Mouse (Mus musculus): ENCODE results near the gene Ndufb8. TPM values are rescaled to one million over a fixed set of nuclear protein-coding genes. Genes with fewer than 3 reads are reported as not detected.

Gene Ndufb8
- polyA plus RNA-seq, 1 experiment from 2014 or later = 424 TPM

GRCm38 (mm10) chr19:44545321-44546041 is 9.8 kb downstream of the Ndufb8 start, which contains the start of gene Sec31b:
Sec31b (minus strand) TSS chr19:44545864.
- Histone ChIP-seq H3K4me3 (ENCODE audit: low read depth, low read length) (peak within 1 kb of the TSS; percentile 40), H3K4me1 (replicated peaks; ENCODE audit: control insufficient read depth, insufficient read depth, low read length) (peaks cover 6% of the 10 kb centered on the region; the same call in 1 of the 2 replicates), H3K27me3 (ENCODE audit: control insufficient read depth, insufficient read depth, low read length) (peaks cover 14% of the 10 kb centered on the region), H3K4me2 (ENCODE audit: low read depth, low read length, severe bottlenecking) (peak within 1 kb of the TSS; percentile 74), H3K9ac (ENCODE audit: low read length) (peak within 1 kb of the TSS; percentile 51), H3K27ac (ENCODE audit: low read depth, low read length) (no peak within 1 kb of the TSS), H3K36me3 (ENCODE audit: control insufficient read depth, insufficient read depth, low read length) (peaks cover 8% of the 10 kb centered on the region), H3K9me3 (ENCODE audit: control insufficient read depth, low read length) (no peaks in the 10 kb centered on the region; the same call in 1 of the 2 replicates)
- ATAC-seq (replicated peaks; ENCODE audit: low FRiP score) = 0 out of 2 replicates have a peak, but pooled peaks have one; percentile 27
- WGBS = under 1% methylated on average over 44 of the region's 47 CpGs
- peak; percentile 69 for DNase-seq (ENCODE audit: low spot score)

DNA sequence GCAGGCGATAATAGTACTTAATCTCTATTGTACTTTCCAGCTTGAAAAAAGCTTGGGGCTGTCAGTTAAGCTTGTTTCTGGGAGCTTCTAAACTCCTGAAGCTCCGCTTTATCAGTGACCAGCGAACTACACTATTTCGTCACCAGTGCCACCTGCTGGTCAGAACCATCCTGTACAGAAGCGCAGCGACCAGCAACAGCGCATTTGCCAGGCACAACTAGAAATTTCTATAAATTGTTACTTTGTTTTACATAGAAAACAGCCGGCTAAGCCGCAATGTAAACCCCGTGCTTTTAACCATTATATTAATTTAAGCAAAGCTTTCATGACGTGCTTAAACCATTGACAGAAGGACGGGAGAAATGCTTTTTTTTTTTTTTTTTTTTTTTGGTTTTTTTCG is 10.5 kb downstream of the Ndufb8 start:
- Histone ChIP-seq H3K27ac (ENCODE audit: low read depth, low read length) (no peak overlapping the region), H3K9me3 (ENCODE audit: control insufficient read depth, low read length) (no peaks in the 10 kb centered on the region; the same call in 1 of the 2 replicates), H3K4me3 (ENCODE audit: low read depth, low read length) (no peak overlapping the region; the same call in 1 of the 2 replicates), H3K27me3 (ENCODE audit: control insufficient read depth, insufficient read depth, low read length) (peaks cover 14% of the 10 kb centered on the region), H3K9ac (ENCODE audit: low read length) (no peak overlapping the region), H3K4me1 (replicated peaks; ENCODE audit: control insufficient read depth, insufficient read depth, low read length) (peaks cover 6% of the 10 kb centered on the region; the same call in 1 of the 2 replicates), H3K36me3 (ENCODE audit: control insufficient read depth, insufficient read depth, low read length) (peaks cover 2% of the 10 kb centered on the region), H3K4me2 (ENCODE audit: low read depth, low read length, severe bottlenecking) (peak overlapping the region; percentile 74; the same call in 1 of the 2 replicates)
- DNase-seq (ENCODE audit: low spot score) (peak; percentile 89), ATAC-seq (replicated peaks; ENCODE audit: low FRiP score) (no peak)
- WGBS = 3% methylated on average over 13 of the region's 13 CpGs

GRCm38 (mm10) chr19:44544372-44544771 is 10.9 kb downstream of the Ndufb8 start:
- peaks cover 14% of the 10 kb centered on the region for H3K27me3 ChIP-seq (ENCODE audit: control insufficient read depth, insufficient read depth, low read length)
- H3K4me3 ChIP-seq (ENCODE audit: low read depth, low read length) = no peak overlapping the region
- H3K9me3 ChIP-seq (ENCODE audit: control insufficient read depth, low read length) = no peaks in the 10 kb centered on the region; the same call in 1 of the 2 replicates
- peaks cover 6% of the 10 kb centered on the region; the same call in 1 of the 2 replicates for H3K4me1 ChIP-seq (replicated peaks; ENCODE audit: control insufficient read depth, insufficient read depth, low read length)
- no peak overlapping the region for H3K27ac ChIP-seq (ENCODE audit: low read depth, low read length)
- ATAC-seq (replicated peaks; ENCODE audit: low FRiP score) (no peak), DNase-seq (ENCODE audit: low spot score) (peak; percentile 51)
- H3K4me2 ChIP-seq (ENCODE audit: low read depth, low read length, severe bottlenecking) = no peak overlapping the region
- H3K9ac ChIP-seq (ENCODE audit: low read length) = no peak overlapping the region
- no peaks in the 10 kb centered on the region for H3K36me3 ChIP-seq (ENCODE audit: control insufficient read depth, insufficient read depth, low read length)
- 56% methylated on average over 10 of the region's 10 CpGs for WGBS

GRCm38 (mm10) chr19:44542694-44543178 is 12.5 kb downstream of the Ndufb8 start:
- 94% methylated on average over 8 of the region's 8 CpGs for WGBS
- H3K27ac ChIP-seq (ENCODE audit: low read depth, low read length) = no peak overlapping the region
- DNase-seq (ENCODE audit: low spot score) = peak; percentile 45
- H3K27me3 ChIP-seq (ENCODE audit: control insufficient read depth, insufficient read depth, low read length) = peaks cover 14% of the 10 kb centered on the region
- H3K9me3 ChIP-seq (ENCODE audit: control insufficient read depth, low read length) = no peaks in the 10 kb centered on the region; the same call in 1 of the 2 replicates
- H3K4me1 ChIP-seq (replicated peaks; ENCODE audit: control insufficient read depth, insufficient read depth, low read length) = peaks cover 6% of the 10 kb centered on the region; the same call in 1 of the 2 replicates
- no peaks in the 10 kb centered on the region for H3K36me3 ChIP-seq (ENCODE audit: control insufficient read depth, insufficient read depth, low read length)
- H3K4me2 ChIP-seq (ENCODE audit: low read depth, low read length, severe bottlenecking) = no peak overlapping the region
- no peak overlapping the region for H3K4me3 ChIP-seq (ENCODE audit: low read depth, low read length)
- no peak for ATAC-seq (replicated peaks; ENCODE audit: low FRiP score)
- no peak overlapping the region for H3K9ac ChIP-seq (ENCODE audit: low read length)

DNA sequence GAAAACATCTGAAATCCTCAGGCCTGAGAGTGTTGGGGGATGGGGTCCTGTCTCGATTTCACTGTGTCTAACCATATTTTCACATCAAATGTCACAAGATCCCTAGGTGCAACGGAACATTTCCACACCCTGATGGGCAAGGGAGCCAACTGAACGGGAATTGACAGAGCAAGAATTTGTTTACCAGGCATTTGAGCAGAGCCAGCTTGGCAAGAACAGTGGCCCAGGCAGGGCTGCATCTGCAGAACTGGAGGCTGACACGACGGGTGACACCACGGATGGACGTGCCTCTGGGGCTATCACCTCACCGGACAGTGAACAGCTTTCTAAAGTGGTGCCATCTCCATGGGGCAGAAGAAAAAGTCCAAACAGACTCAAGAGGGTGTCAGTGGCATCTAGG is 17.8 kb downstream of the Ndufb8 start:
- ATAC-seq (replicated peaks; ENCODE audit: low FRiP score) (no peak), DNase-seq (ENCODE audit: low spot score) (peak; percentile 37)
- Histone ChIP-seq H3K4me2 (ENCODE audit: low read depth, low read length, severe bottlenecking) (no peak overlapping the region), H3K27ac (ENCODE audit: low read depth, low read length) (no peak overlapping the region), H3K36me3 (ENCODE audit: control insufficient read depth, insufficient read depth, low read length) (no peaks in the 10 kb centered on the region), H3K27me3 (ENCODE audit: control insufficient read depth, insufficient read depth, low read length) (peaks cover 2% of the 10 kb centered on the region; the same call in 1 of the 2 replicates), H3K4me1 (replicated peaks; ENCODE audit: control insufficient read depth, insufficient read depth, low read length) (no peaks in the 10 kb centered on the region), H3K9ac (ENCODE audit: low read length) (no peak overlapping the region), H3K4me3 (ENCODE audit: low read depth, low read length) (no peak overlapping the region), H3K9me3 (ENCODE audit: control insufficient read depth, low read length) (no peaks in the 10 kb centered on the region; the same call in 1 of the 2 replicates)
- 88% methylated on average over 8 of the region's 8 CpGs for WGBS

- WGBS = 38% methylated on average over 3 of the region's 3 CpGs
- H3K27me3 ChIP-seq (ENCODE audit: control insufficient read depth, insufficient read depth, low read length) = peaks cover 9% of the 10 kb centered on the region; the same call in 1 of the 2 replicates
These were observed 19.9 kb downstream of the Ndufb8 start for GRCm38 (mm10) chr19:44535376-44535775.

DNA sequence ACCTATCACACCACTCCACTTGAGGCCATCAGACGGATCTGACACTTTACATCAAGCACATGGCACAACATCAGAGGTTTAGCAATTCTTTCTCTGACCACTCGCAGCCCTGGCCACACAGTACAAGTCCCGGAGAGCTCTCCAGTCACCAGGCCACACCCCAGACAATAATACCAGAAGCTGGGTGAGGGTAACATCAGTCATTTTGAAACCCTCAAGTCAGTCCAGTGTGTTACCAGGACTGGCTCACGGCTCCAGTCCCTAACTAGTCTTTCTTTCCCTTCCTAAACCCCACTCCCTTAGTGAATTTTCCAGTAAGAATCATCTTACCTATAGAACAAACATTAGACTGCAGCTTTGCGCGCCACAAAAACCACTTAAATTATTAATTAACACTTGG is 25.2 kb downstream of the Ndufb8 start:
- ATAC-seq (replicated peaks; ENCODE audit: low FRiP score) = no peak
- 89% methylated on average over 6 of the region's 6 CpGs for WGBS
- H3K27me3 ChIP-seq (ENCODE audit: control insufficient read depth, insufficient read depth, low read length) = peaks cover 13% of the 10 kb centered on the region

More at GRCm38 (mm10) chr19:44535376-44535775, 19.9 kb downstream of the Ndufb8 start:
- Histone ChIP-seq H3K9me3 (ENCODE audit: control insufficient read depth, low read length) (no peaks in the 10 kb centered on the region), H3K9ac (ENCODE audit: low read length) (no peak overlapping the region), H3K4me2 (ENCODE audit: low read depth, low read length, severe bottlenecking) (no peak overlapping the region), H3K36me3 (ENCODE audit: control insufficient read depth, insufficient read depth, low read length) (no peaks in the 10 kb centered on the region), H3K27ac (ENCODE audit: low read depth, low read length) (no peak overlapping the region), H3K4me1 (replicated peaks; ENCODE audit: control insufficient read depth, insufficient read depth, low read length) (no peaks in the 10 kb centered on the region), H3K4me3 (ENCODE audit: low read depth, low read length) (no peak overlapping the region)
- ATAC-seq (replicated peaks; ENCODE audit: low FRiP score) = no peak
- no peak for DNase-seq (ENCODE audit: low spot score)

GRCm38 (mm10) chr19:44525551-44526205 is 29.6 kb downstream of the Ndufb8 start:
- H3K4me2 ChIP-seq (ENCODE audit: low read depth, low read length, severe bottlenecking) = no peak overlapping the region
- peaks cover 27% of the 10 kb centered on the region for H3K27me3 ChIP-seq (ENCODE audit: control insufficient read depth, insufficient read depth, low read length)
- H3K4me1 ChIP-seq (replicated peaks; ENCODE audit: control insufficient read depth, insufficient read depth, low read length) = no peaks in the 10 kb centered on the region
- 89% methylated on average over 9 of the region's 9 CpGs for WGBS
- H3K9me3 ChIP-seq (ENCODE audit: control insufficient read depth, low read length) = no peaks in the 10 kb centered on the region
- no peak for ATAC-seq (replicated peaks; ENCODE audit: low FRiP score)
- no peaks in the 10 kb centered on the region for H3K36me3 ChIP-seq (ENCODE audit: control insufficient read depth, insufficient read depth, low read length)
- H3K27ac ChIP-seq (ENCODE audit: low read depth, low read length) = no peak overlapping the region
- H3K9ac ChIP-seq (ENCODE audit: low read length) = no peak overlapping the region
- DNase-seq (ENCODE audit: low spot score) = no peak
- H3K4me3 ChIP-seq (ENCODE audit: low read depth, low read length) = no peak overlapping the region

More for the DNA sequence above, 25.2 kb downstream of the Ndufb8 start:
- no peak for DNase-seq (ENCODE audit: low spot score)
- no peaks in the 10 kb centered on the region for H3K9me3 ChIP-seq (ENCODE audit: control insufficient read depth, low read length)
- no peak overlapping the region for H3K4me3 ChIP-seq (ENCODE audit: low read depth, low read length)
- no peak overlapping the region for H3K9ac ChIP-seq (ENCODE audit: low read length)
- H3K4me2 ChIP-seq (ENCODE audit: low read depth, low read length, severe bottlenecking) = no peak overlapping the region
- no peaks in the 10 kb centered on the region for H3K36me3 ChIP-seq (ENCODE audit: control insufficient read depth, insufficient read depth, low read length)
- H3K4me1 ChIP-seq (replicated peaks; ENCODE audit: control insufficient read depth, insufficient read depth, low read length) = no peaks in the 10 kb centered on the region
- H3K27ac ChIP-seq (ENCODE audit: low read depth, low read length) = no peak overlapping the region

Measured in forebrain, embryonic 11.5 days (tissue).